Mouse (Mus musculus): ENCODE results near the gene Zfp579.
"Not testable (repeated sequence)": the region's sequence is repeated elsewhere in the genome, so short reads cannot be mapped to it uniquely, and the experiment has no call there.

The Zfp579 gene

GRCm38 (mm10) chr7:4996003-4996895, at the start of gene Zfp579:
Gene Zfp579 (minus strand): TSS chr7:4996158.
- DNase-seq (ENCODE audit: low read depth in 1 of 2, low spot score in 2 of 2): peak in 1 of 2 experiments; percentile 22

GRCm38 (mm10) chr7:5044981-5045380, 49.0 kb upstream of the Zfp579 start:
- no peak for DNase-seq (ENCODE audit: low read depth in 1 of 2, low spot score in 2 of 2)

- no peak for DNase-seq (ENCODE audit: low read depth in 1 of 2, low spot score in 2 of 2)
These were observed 43.0 kb upstream of the Zfp579 start for GRCm38 (mm10) chr7:5038940-5039339.

- peak; percentile 76 to 91 for DNase-seq (ENCODE audit: low read depth in 1 of 2, low spot score in 2 of 2)
These were observed 42.3 kb upstream of the Zfp579 start, which contains the start of gene Zfp784 for GRCm38 (mm10) chr7:5038109-5038732. Gene Zfp784 (minus strand): TSS chr7:5038446.

GRCm38 (mm10) chr7:5037467-5037866, 41.5 kb upstream of the Zfp579 start:
- DNase-seq (ENCODE audit: low read depth in 1 of 2, low spot score in 2 of 2): no peak

GRCm38 (mm10) chr7:5037026-5037425, 41.1 kb upstream of the Zfp579 start:
- DNase-seq (ENCODE audit: low read depth in 1 of 2, low spot score in 2 of 2): no peak

- no peak for DNase-seq (ENCODE audit: low read depth in 1 of 2, low spot score in 2 of 2)
These were observed 40.2 kb upstream of the Zfp579 start for GRCm38 (mm10) chr7:5036136-5036535.

GRCm38 (mm10) chr7:5035628-5036027, 39.7 kb upstream of the Zfp579 start:
- DNase-seq (ENCODE audit: low read depth in 1 of 2, low spot score in 2 of 2): no peak

GRCm38 (mm10) chr7:5033818-5034217, 37.9 kb upstream of the Zfp579 start, which contains the start of gene 4632433K11Rik:
Gene 4632433K11Rik (plus strand): TSS chr7:5034118.
- DNase-seq (ENCODE audit: low read depth in 1 of 2, low spot score in 2 of 2): no peak

- DNase-seq (ENCODE audit: low read depth in 1 of 2, low spot score in 2 of 2): no peak
These were observed 35.5 kb upstream of the Zfp579 start for GRCm38 (mm10) chr7:5031496-5031895.

- DNase-seq (ENCODE audit: low read depth in 1 of 2, low spot score in 2 of 2): no peak
These were observed 34.8 kb upstream of the Zfp579 start for GRCm38 (mm10) chr7:5030554-5031275.

- no peak for DNase-seq (ENCODE audit: low read depth in 1 of 2, low spot score in 2 of 2)
These were observed 34.0 kb upstream of the Zfp579 start for GRCm38 (mm10) chr7:5029946-5030345.

- no peak for DNase-seq (ENCODE audit: low read depth in 1 of 2, low spot score in 2 of 2)
These were observed 33.6 kb upstream of the Zfp579 start for GRCm38 (mm10) chr7:5029543-5029942.

GRCm38 (mm10) chr7:5021197-5021596, 25.2 kb upstream of the Zfp579 start:
- DNase-seq (ENCODE audit: low read depth in 1 of 2, low spot score in 2 of 2): no peak

GRCm38 (mm10) chr7:5020685-5021084, 24.7 kb upstream of the Zfp579 start:
- DNase-seq (ENCODE audit: low read depth in 1 of 2, low spot score in 2 of 2): peak in 1 of 2 experiments; percentile 10

- peak; percentile 97 to 99 for DNase-seq (ENCODE audit: low read depth in 1 of 2, low spot score in 2 of 2)
These were observed 24.2 kb upstream of the Zfp579 start, which contains the start of the genes Zfp865 and Ccdc106 for GRCm38 (mm10) chr7:5020000-5020681. Gene Zfp865 (plus strand): TSS chr7:5020376. Gene Ccdc106 (plus strand): TSS chr7:5020553.

GRCm38 (mm10) chr7:5019576-5019975, 23.6 kb upstream of the Zfp579 start:
- not testable (repeated sequence) for DNase-seq (ENCODE audit: low read depth in 1 of 2, low spot score in 2 of 2)

GRCm38 (mm10) chr7:5017931-5018330, 22.0 kb upstream of the Zfp579 start:
- DNase-seq (ENCODE audit: low read depth in 1 of 2, low spot score in 2 of 2): no peak

GRCm38 (mm10) chr7:5017352-5017751, 21.4 kb upstream of the Zfp579 start:
- DNase-seq (ENCODE audit: low read depth in 1 of 2, low spot score in 2 of 2): no peak

- DNase-seq (ENCODE audit: low read depth in 1 of 2, low spot score in 2 of 2): no peak
These were observed 21.0 kb upstream of the Zfp579 start for GRCm38 (mm10) chr7:5016920-5017319.

GRCm38 (mm10) chr7:5016057-5016456, 20.1 kb upstream of the Zfp579 start:
- no peak for DNase-seq (ENCODE audit: low read depth in 1 of 2, low spot score in 2 of 2)
